Mouse (Mus musculus): Measurements from ENCODE around the gene St7.
"Not testable (repeated sequence)": the region's sequence is repeated elsewhere in the genome, so short reads cannot be mapped to it uniquely, and the experiment has no call there.

The St7 gene

GRCm38 (mm10) chr6:17692647-17693046 is at the start of gene St7:
TSS of gene St7 (plus strand) at chr6:17692933.
- DNase-seq (ENCODE audit: low read depth, low spot score): no peak

- DNase-seq (ENCODE audit: low read depth, low spot score): no peak
Measured at GRCm38 (mm10) chr6:17646107-17646506, 46.6 kb upstream of the St7 start.

GRCm38 (mm10) chr6:17652132-17652531 is 40.6 kb upstream of the St7 start:
- DNase-seq (ENCODE audit: low read depth, low spot score): no peak

GRCm38 (mm10) chr6:17655080-17655479 is 37.7 kb upstream of the St7 start:
- DNase-seq (ENCODE audit: low read depth, low spot score): no peak

GRCm38 (mm10) chr6:17657308-17657707 is 35.4 kb upstream of the St7 start:
- DNase-seq (ENCODE audit: low read depth, low spot score): peak; percentile 71

GRCm38 (mm10) chr6:17665348-17665747 is 27.4 kb upstream of the St7 start:
- no peak for DNase-seq (ENCODE audit: low read depth, low spot score)

- peak; percentile 27 for DNase-seq (ENCODE audit: low read depth, low spot score)
Measured at GRCm38 (mm10) chr6:17666024-17666423, 26.7 kb upstream of the St7 start.

GRCm38 (mm10) chr6:17667813-17668212 is 24.9 kb upstream of the St7 start:
- DNase-seq (ENCODE audit: low read depth, low spot score): no peak

- no peak for DNase-seq (ENCODE audit: low read depth, low spot score)
Measured at GRCm38 (mm10) chr6:17668334-17668733, 24.4 kb upstream of the St7 start.

- DNase-seq (ENCODE audit: low read depth, low spot score): no peak
Measured at GRCm38 (mm10) chr6:17669826-17670225, 22.9 kb upstream of the St7 start.

GRCm38 (mm10) chr6:17675019-17675756 is 17.5 kb upstream of the St7 start:
- DNase-seq (ENCODE audit: low read depth, low spot score): peak; percentile 62

GRCm38 (mm10) chr6:17677008-17677407 is 15.7 kb upstream of the St7 start:
- no peak for DNase-seq (ENCODE audit: low read depth, low spot score)

GRCm38 (mm10) chr6:17680266-17680925 is 12.3 kb upstream of the St7 start:
- DNase-seq (ENCODE audit: low read depth, low spot score): no peak

- DNase-seq (ENCODE audit: low read depth, low spot score): no peak
Measured at GRCm38 (mm10) chr6:17681810-17682209, 10.9 kb upstream of the St7 start.

- DNase-seq (ENCODE audit: low read depth, low spot score): no peak
Measured at GRCm38 (mm10) chr6:17688676-17689075, 4.1 kb upstream of the St7 start.

GRCm38 (mm10) chr6:17693726-17694549 is 1.2 kb downstream of the St7 start:
- DNase-seq (ENCODE audit: low read depth, low spot score): no peak

GRCm38 (mm10) chr6:17694550-17694951 is 1.8 kb downstream of the St7 start:
- DNase-seq (ENCODE audit: low read depth, low spot score): no peak

GRCm38 (mm10) chr6:17696321-17696734 is 3.6 kb downstream of the St7 start:
- peak; percentile 76 for DNase-seq (ENCODE audit: low read depth, low spot score)

GRCm38 (mm10) chr6:17700936-17701612 is 8.3 kb downstream of the St7 start:
- no peak for DNase-seq (ENCODE audit: low read depth, low spot score)

GRCm38 (mm10) chr6:17704038-17704437 is 11.3 kb downstream of the St7 start:
- DNase-seq (ENCODE audit: low read depth, low spot score): not testable (repeated sequence)

- no peak for DNase-seq (ENCODE audit: low read depth, low spot score)
Measured at GRCm38 (mm10) chr6:17705973-17706372, 13.2 kb downstream of the St7 start.

- DNase-seq (ENCODE audit: low read depth, low spot score): no peak
Measured at GRCm38 (mm10) chr6:17718978-17719377, 26.2 kb downstream of the St7 start.
